Mouse (Mus musculus): ENCODE results near the gene Nacc1. TPM values are rescaled to one million over a fixed set of nuclear protein-coding genes. Genes with fewer than 3 reads are reported as not detected.

Gene Nacc1
- polyA plus RNA-seq, 1 experiment from 2014 or later, result 15.9 TPM

DNA sequence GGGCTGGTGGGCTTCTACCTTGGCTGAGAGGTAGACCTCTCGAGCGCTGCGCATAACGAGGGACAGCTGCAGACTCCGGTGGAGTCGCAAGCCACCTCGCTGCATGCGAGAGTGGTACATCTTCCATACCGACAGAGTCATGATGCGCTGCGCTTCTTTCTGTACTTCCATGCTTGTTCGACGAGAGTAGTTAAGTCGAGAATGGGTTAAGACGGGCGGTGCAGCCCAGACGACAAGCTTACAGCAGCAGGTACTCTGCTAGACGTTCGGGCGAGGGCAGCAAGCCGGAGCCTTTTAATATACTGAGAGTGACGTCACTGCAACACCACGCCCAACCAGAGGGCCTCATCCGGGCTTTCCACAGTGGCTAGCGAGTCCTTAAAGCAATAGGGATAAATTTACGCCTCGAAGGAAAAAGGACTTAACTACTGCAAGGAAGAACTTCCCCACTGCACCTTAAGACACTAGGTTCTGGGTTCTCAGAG is 25.0 kb downstream of the Nacc1 start, which contains the start of gene Ier2:
Ier2 (minus strand) TSS at position 272 of the 485 bp plus-strand sequence.
- Histone ChIP-seq H3K9me3 (replicated peaks; ENCODE audit: low read length) (no peaks in the 10 kb centered on the region), H3K27ac (peak within 1 kb of the TSS; percentile 95), H3K4me2 (ENCODE audit: low read length) (peak within 1 kb of the TSS; percentile 80), H3K4me1 (replicated peaks; ENCODE audit: insufficient read depth, low read length) (peaks cover 31% of the 10 kb centered on the region), H3K36me3 (ENCODE audit: insufficient read depth, low read length) (no peaks in the 10 kb centered on the region), H3K4me3 (replicated peaks; ENCODE audit: low read depth, low read length) (peak within 1 kb of the TSS; percentile 86), H3K27me3 (ENCODE audit: insufficient read depth, low read length) (no peaks in the 10 kb centered on the region), H3K9ac (ENCODE audit: low read depth, low read length) (peak within 1 kb of the TSS; percentile 90)
- no peak for TF ChIP-seq CTCF (IDR thresholded peaks at IDR 0.05; ENCODE audit: low read depth)
- WGBS, result 0% methylated on average over 27 of the region's 27 CpGs
- peak; percentile 99 for DNase-seq (ENCODE audit: low spot score)
- ATAC-seq (replicated peaks; ENCODE audit: low FRiP score, low read depth), result peak; percentile 69

DNA sequence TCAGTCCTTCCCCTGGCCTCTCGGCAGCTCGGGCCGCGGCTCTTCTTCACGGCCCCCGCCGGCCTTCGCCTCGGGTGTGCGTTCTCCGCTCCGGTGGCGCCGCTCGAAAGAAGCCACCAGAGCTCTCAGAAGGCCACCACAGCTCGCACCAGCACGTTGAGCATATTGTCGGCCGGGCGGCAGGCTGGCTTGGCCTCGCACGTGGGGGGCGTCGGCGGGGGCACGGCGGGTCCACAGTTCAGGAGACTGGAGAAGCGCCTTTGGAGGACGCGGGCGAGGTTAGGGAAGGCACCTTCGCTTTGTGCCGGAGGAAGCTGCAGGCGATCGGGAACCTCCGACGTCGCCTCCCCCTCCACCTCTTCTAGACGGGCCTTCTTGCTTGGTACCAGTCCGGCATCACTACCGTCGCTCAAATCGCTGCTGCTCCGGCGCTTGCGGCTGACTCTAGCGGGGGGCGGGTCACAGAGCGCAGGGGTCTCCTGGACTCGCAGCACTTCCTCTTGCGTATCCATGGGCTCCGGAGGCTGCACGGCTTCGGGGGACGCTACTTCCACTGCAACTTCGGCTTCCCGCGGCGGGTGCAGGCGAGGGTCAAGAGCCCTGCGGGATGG is 25.6 kb downstream of the Nacc1 start:
- peak overlapping the region; percentile 80 for H3K4me2 ChIP-seq (ENCODE audit: low read length)
- H3K9me3 ChIP-seq (replicated peaks; ENCODE audit: low read length), result no peaks in the 10 kb centered on the region
- peak overlapping the region; percentile 86 for H3K4me3 ChIP-seq (replicated peaks; ENCODE audit: low read depth, low read length)
- peaks cover 35% of the 10 kb centered on the region for H3K4me1 ChIP-seq (replicated peaks; ENCODE audit: insufficient read depth, low read length)
- TF ChIP-seq CTCF (IDR thresholded peaks at IDR 0.05; ENCODE audit: low read depth), result no peak
- under 1% methylated on average over 60 of the region's 61 CpGs for WGBS
- H3K27ac ChIP-seq, result peak overlapping the region; percentile 95
- peak overlapping the region; percentile 90 for H3K9ac ChIP-seq (ENCODE audit: low read depth, low read length)
- no peaks in the 10 kb centered on the region for H3K36me3 ChIP-seq (ENCODE audit: insufficient read depth, low read length)
- DNase-seq (ENCODE audit: low spot score) (peak; percentile 74), ATAC-seq (replicated peaks; ENCODE audit: low FRiP score, low read depth) (no peak)
- no peaks in the 10 kb centered on the region for H3K27me3 ChIP-seq (ENCODE audit: insufficient read depth, low read length)

DNA sequence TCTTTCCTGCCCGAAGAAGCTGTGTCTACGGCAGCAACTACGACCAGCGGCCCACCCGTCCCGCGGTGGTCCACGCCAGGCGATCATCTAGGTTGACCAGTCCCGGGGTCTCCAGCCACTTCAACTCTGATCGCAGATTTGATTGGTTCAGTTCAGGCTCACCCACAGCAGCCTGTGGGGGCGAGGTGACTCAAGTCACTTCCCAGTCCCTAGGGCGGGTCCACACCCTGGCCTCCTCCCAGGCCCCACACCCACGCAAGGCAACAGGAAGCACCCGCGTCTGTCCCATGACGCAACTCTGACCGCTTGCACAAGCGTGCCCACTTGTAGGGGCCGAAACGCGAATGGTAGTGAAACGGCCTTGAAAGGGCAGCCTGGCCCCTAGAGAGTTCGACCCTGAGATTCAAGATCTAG is 26.2 kb downstream of the Nacc1 start:
- Histone ChIP-seq H3K9ac (ENCODE audit: low read depth, low read length) (peak overlapping the region; percentile 90), H3K36me3 (ENCODE audit: insufficient read depth, low read length) (no peaks in the 10 kb centered on the region), H3K27ac (peak overlapping the region; percentile 95), H3K9me3 (replicated peaks; ENCODE audit: low read length) (no peaks in the 10 kb centered on the region), H3K4me1 (replicated peaks; ENCODE audit: insufficient read depth, low read length) (peaks cover 41% of the 10 kb centered on the region), H3K27me3 (ENCODE audit: insufficient read depth, low read length) (no peaks in the 10 kb centered on the region), H3K4me2 (ENCODE audit: low read length) (peak overlapping the region; percentile 80), H3K4me3 (replicated peaks; ENCODE audit: low read depth, low read length) (peak overlapping the region; percentile 86)
- no peak for TF ChIP-seq CTCF (IDR thresholded peaks at IDR 0.05; ENCODE audit: low read depth)
- DNase-seq (ENCODE audit: low spot score), result peak; percentile 87
- peak; percentile 17 for ATAC-seq (replicated peaks; ENCODE audit: low FRiP score, low read depth)
- WGBS, result under 1% methylated on average over 24 of the region's 24 CpGs

GRCm38 (mm10) chr8:84660819-84661457 is 26.7 kb downstream of the Nacc1 start:
- H3K9ac ChIP-seq (ENCODE audit: low read depth, low read length), result peak overlapping the region; percentile 90
- ATAC-seq (replicated peaks; ENCODE audit: low FRiP score, low read depth) (no peak), DNase-seq (ENCODE audit: low spot score) (peak; percentile 64)
- H3K36me3 ChIP-seq (ENCODE audit: insufficient read depth, low read length), result no peaks in the 10 kb centered on the region
- H3K27me3 ChIP-seq (ENCODE audit: insufficient read depth, low read length), result no peaks in the 10 kb centered on the region
- peak overlapping the region; percentile 80 for H3K4me2 ChIP-seq (ENCODE audit: low read length)
- no peak for TF ChIP-seq CTCF (IDR thresholded peaks at IDR 0.05; ENCODE audit: low read depth)
- H3K4me1 ChIP-seq (replicated peaks; ENCODE audit: insufficient read depth, low read length), result peaks cover 46% of the 10 kb centered on the region
- WGBS, result 1% methylated on average over 20 of the region's 20 CpGs
- H3K9me3 ChIP-seq (replicated peaks; ENCODE audit: low read length), result no peaks in the 10 kb centered on the region
- peak overlapping the region; percentile 95 for H3K27ac ChIP-seq
- H3K4me3 ChIP-seq (replicated peaks; ENCODE audit: low read depth, low read length), result peak overlapping the region; percentile 86

- WGBS, result 2% methylated on average over 33 of the region's 33 CpGs
- DNase-seq (ENCODE audit: low spot score) (peak; percentile 85), ATAC-seq (replicated peaks; ENCODE audit: low FRiP score, low read depth) (no peak)
- peaks cover 46% of the 10 kb centered on the region for H3K4me1 ChIP-seq (replicated peaks; ENCODE audit: insufficient read depth, low read length)
- no peaks in the 10 kb centered on the region for H3K9me3 ChIP-seq (replicated peaks; ENCODE audit: low read length)
- no peak for TF ChIP-seq CTCF (IDR thresholded peaks at IDR 0.05; ENCODE audit: low read depth)
- H3K9ac ChIP-seq (ENCODE audit: low read depth, low read length), result peak overlapping the region; percentile 90
- no peaks in the 10 kb centered on the region for H3K27me3 ChIP-seq (ENCODE audit: insufficient read depth, low read length)
- peak overlapping the region; percentile 80 for H3K4me2 ChIP-seq (ENCODE audit: low read length)
- peak overlapping the region; percentile 86 for H3K4me3 ChIP-seq (replicated peaks; ENCODE audit: low read depth, low read length)
- H3K27ac ChIP-seq, result peak overlapping the region; percentile 95
- no peaks in the 10 kb centered on the region for H3K36me3 ChIP-seq (ENCODE audit: insufficient read depth, low read length)
Measured at GRCm38 (mm10) chr8:84659936-84660818, 27.5 kb downstream of the Nacc1 start.

DNA sequence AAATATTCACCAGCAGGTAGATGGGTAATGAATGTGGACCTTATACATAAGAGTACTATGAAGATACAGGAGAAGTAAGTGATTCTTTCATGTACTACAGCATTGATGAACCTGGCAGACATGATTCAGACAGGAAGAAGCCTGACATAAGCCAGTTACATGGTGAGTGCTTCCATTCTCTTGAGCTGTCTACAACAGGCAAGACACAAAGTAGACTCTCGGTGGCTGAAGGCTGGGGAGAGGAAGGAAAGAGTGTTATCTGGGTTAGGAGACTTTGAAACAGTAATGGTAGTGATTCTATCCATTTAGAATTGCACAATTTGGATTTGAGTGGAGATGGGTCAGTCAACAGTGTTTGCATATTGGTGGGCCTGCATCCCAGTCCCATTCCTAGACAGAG is 28.7 kb downstream of the Nacc1 start:
- Histone ChIP-seq H3K27me3 (ENCODE audit: insufficient read depth, low read length) (no peaks in the 10 kb centered on the region), H3K9ac (ENCODE audit: low read depth, low read length) (no peak overlapping the region), H3K27ac (peak overlapping the region; percentile 95), H3K4me3 (replicated peaks; ENCODE audit: low read depth, low read length) (no peak overlapping the region), H3K4me2 (ENCODE audit: low read length) (no peak overlapping the region), H3K4me1 (replicated peaks; ENCODE audit: insufficient read depth, low read length) (peaks cover 47% of the 10 kb centered on the region), H3K36me3 (ENCODE audit: insufficient read depth, low read length) (no peaks in the 10 kb centered on the region), H3K9me3 (replicated peaks; ENCODE audit: low read length) (no peaks in the 10 kb centered on the region)
- DNase-seq (ENCODE audit: low spot score) (no peak), ATAC-seq (replicated peaks; ENCODE audit: low FRiP score, low read depth) (no peak)
- no peak for TF ChIP-seq CTCF (IDR thresholded peaks at IDR 0.05; ENCODE audit: low read depth)
- WGBS, result 67% methylated on average over 1 of the region's 1 CpGs

Measured in kidney, postnatal 0 days (tissue).